ENCODE assay signal across 8 mouse cellular contexts in genomic region chr12:79296126-79296816, GRCm38 (mm10). TPM values are rescaled to one million over a fixed set of nuclear protein-coding genes. Genes with fewer than 3 reads are reported as not detected.
DNase-seq lines count a peak whose midpoint lies in the region; ATAC-seq and TF ChIP-seq lines count a peak whose summit lies in the region.

TSS of gene Zfyve26 (minus strand) at chr12:79296304.

- H3K9me3 ChIP-seq in megakaryocyte, embryonic 14.5 days, result no peaks in the 10 kb centered on the region

- DNase-seq in gastrocnemius, adult 8-10 months (ENCODE audit: low spot score in 2 of 2), result peak; percentile 87 to 89
- DNase-seq in hindlimb bud, embryonic 11.5 days (ENCODE audit: extremely low spot score, low read depth, low spot score), result peak; percentile 88
- peak; percentile 87 to 95 for DNase-seq in left cerebral cortex, adult 8-10 months (ENCODE audit: low spot score in 2 of 2)
- peak; percentile 97 to 99 for DNase-seq in right cerebral cortex, postnatal 10 days (ENCODE audit: low spot score in 2 of 2)
- DNase-seq in urinary bladder, postnatal 25 days (ENCODE audit: low spot score), result peak; percentile 77

- TF ChIP-seq POLR2A in cortical plate, adult 2 months (IDR thresholded peaks at IDR 0.05; ENCODE audit: extremely low read depth, insufficient read depth, low read length), result peak; percentile 90

- ATAC-seq in activated CD4-positive, CD25-positive, alpha-beta regulatory T cell, adult 4 months, result peak; percentile 95

- H3K36me3 ChIP-seq in megakaryocyte, embryonic 14.5 days (replicated peaks; ENCODE audit: low read length), result peaks cover 24% of the 10 kb centered on the region

- H3K27ac ChIP-seq in cortical plate, adult 2 months (ENCODE audit: insufficient read depth, low read length), result no peak within 1 kb of the TSS

- no peaks in the 10 kb centered on the region for H3K27me3 ChIP-seq in megakaryocyte, embryonic 14.5 days (replicated peaks)

- peak within 1 kb of the TSS; percentile 47 for H3K4me3 ChIP-seq in cortical plate, adult 2 months (ENCODE audit: insufficient read depth, low read length)
- H3K4me3 ChIP-seq in megakaryocyte, embryonic 14.5 days (replicated peaks), result peak within 1 kb of the TSS; percentile 95

- no peaks in the 10 kb centered on the region; the same call in 1 of the 2 replicates for H3K4me1 ChIP-seq in cortical plate, adult 2 months (ENCODE audit: control insufficient read depth, insufficient read depth, low read length)
- peaks cover 24% of the 10 kb centered on the region for H3K4me1 ChIP-seq in megakaryocyte, embryonic 14.5 days

- TF ChIP-seq CTCF in cortical plate, adult 2 months (IDR thresholded peaks at IDR 0.05; ENCODE audit: extremely low read depth, insufficient read depth, low read length), result no peak

RNA-seq across cellular contexts. Expression of gene Zfyve26, which starts in this region (rescaled TPM):
- 10 to 100 TPM; 16.4 to 23.8 TPM for polyA plus RNA-seq in activated CD4-positive, CD25-positive, alpha-beta regulatory T cell, adult 4 months (2017; shearing (Covaris generic))
- 27.4 and 28.3 TPM in 2 replicates for polyA plus RNA-seq in cortical plate, adult 2 months (2012; rRNA removed)
- total RNA-seq in gastrocnemius, adult 8-10 months (2022), result 10 to 100 TPM; 13.9 to 16.8 (median 16.5) TPM
- total RNA-seq in left cerebral cortex, adult 8-10 months (2022), result 10 to 100 TPM; 28.0 to 34.1 (median 30.7) TPM
- 0.65 and 2.8 TPM in 2 replicates for polyA plus RNA-seq in megakaryocyte, embryonic 14.5 days (2012; ENCODE audit: insufficient read depth, low replicate concordance)
